Mouse (Mus musculus): ENCODE measurements around the gene Slco1a5. TPM values are rescaled to one million over a fixed set of nuclear protein-coding genes. Genes with fewer than 3 reads are reported as not detected.
"Not testable (repeated sequence)": the region's sequence is repeated elsewhere in the genome, so short reads cannot be mapped to it uniquely, and the experiment has no call there.

Slco1a5 gene
- polyA plus RNA-seq, 1 experiment from 2014 or later = not detected

DNA sequence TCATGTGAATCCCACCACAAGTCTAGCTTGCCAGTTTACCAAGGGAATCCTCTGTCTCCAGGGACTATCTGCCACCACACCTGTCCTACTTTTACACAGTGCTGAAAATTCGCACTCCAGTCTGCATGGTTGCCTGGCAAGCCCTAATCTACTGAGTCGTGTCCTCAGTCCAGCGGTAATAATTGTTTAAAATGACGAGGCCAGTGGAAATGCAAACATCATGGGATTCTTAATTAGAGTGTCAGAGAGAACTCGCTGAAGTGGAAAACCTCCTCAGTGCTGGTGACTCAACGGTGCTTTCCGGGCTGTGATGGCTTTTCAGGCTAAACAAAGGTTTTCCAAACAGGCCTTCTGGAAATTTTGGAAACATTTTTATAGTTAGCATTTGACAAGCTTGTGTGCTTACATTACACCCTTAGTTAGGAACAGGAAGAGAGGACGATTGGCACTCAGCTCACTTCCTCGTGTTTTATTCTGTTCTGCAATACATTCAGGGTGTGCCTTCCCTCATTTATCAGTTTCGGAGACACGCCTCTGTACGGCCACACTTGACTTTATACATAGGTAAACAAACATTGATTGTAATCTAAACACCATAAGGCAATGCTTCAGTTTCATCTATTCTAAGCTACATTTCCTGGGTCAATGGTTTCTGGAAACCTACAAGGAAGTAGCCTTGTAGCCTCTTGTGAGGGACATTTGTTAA, 33.2 kb downstream of the Slco1a5 start:
- no peak overlapping the region for H3K4me3 ChIP-seq
- no peak overlapping the region for H3K9ac ChIP-seq
- 75% methylated on average over 12 of the region's 12 CpGs for WGBS
- no peaks in the 10 kb centered on the region for H3K4me1 ChIP-seq
- no peak overlapping the region for H3K27ac ChIP-seq
- no peak for ATAC-seq (ENCODE audit: insufficient number of reproducible peaks, insufficient read depth, low FRiP score, low TSS enrichment, low read depth)
- H3K27me3 ChIP-seq = no peaks in the 10 kb centered on the region
- no peaks in the 10 kb centered on the region for H3K9me3 ChIP-seq
- H3K36me3 ChIP-seq = no peaks in the 10 kb centered on the region
- H3K4me2 ChIP-seq = no peak overlapping the region

DNA sequence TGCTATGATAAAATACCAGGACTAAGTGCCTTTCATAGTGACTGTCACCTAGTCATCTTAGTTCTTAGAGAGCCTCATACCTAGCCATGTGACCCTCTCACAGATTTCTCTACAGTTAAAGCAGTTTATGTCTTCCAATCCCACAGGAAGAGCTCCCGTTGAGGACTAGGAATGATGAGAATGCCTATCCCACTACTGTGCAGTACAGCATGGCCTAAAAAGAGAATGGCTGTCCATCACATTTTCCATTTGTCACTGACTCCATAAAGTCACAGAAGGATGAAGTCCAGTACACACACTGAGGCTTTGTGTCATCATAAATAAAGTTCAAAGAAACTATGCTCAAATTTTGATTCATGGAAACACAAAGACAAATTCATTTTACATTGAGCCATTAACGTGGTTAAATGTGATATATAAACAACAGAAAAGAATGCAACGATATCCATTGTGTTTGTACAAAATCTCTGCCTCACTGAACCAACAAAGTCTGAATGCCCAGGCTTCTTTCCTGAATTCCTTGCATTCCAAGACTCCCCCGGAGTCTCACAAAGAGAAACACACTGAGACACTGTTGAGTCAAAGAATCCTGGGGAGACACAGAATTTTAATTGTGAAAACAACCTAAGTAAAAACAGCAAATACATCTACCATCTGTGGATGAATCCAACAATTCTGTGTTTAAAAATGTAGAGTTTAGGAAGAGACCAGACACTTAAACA, 46.9 kb downstream of the Slco1a5 start:
- Histone ChIP-seq H3K36me3 (no peaks in the 10 kb centered on the region), H3K4me1 (no peaks in the 10 kb centered on the region), H3K9ac (no peak overlapping the region), H3K9me3 (no peaks in the 10 kb centered on the region), H3K27me3 (no peaks in the 10 kb centered on the region), H3K4me3 (no peak overlapping the region), H3K27ac (no peak overlapping the region), H3K4me2 (no peak overlapping the region)
- ATAC-seq (ENCODE audit: insufficient number of reproducible peaks, insufficient read depth, low FRiP score, low TSS enrichment, low read depth) = no peak
- 7% methylated on average over 4 of the region's 4 CpGs for WGBS

DNA sequence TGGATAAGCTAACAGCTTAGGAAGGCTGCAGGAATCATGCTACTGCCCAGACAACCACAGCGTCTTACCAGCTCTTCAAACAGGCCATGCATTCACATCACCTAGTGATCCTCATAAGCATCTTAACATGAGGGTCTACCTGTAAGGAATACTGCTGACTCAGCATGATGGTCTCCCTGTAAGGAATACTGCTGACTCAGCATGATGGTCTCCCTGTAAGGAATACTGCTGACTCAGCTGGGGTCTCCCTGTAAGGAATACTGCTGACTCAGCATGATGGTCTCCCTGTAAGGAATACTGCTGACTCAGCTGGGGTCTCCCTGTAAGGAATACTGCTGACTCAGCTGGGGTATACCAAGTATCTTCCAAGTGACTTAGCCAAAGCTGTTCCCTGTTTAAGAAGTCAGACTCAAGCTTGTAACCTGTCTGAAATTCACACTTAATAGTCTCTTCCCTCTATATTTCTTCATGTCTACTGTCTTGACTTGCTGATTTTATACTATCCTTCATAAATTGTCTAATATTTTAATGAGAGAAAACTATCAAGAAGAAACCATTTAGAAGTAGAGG, 72.0 kb downstream of the Slco1a5 start:
- H3K9me3 ChIP-seq; ATAC-seq (ENCODE audit: insufficient number of reproducible peaks, insufficient read depth, low FRiP score, low TSS enrichment, low read depth); H3K36me3 ChIP-seq; H3K4me2 ChIP-seq; H3K4me1 ChIP-seq; H3K27me3 ChIP-seq; H3K27ac ChIP-seq; H3K9ac ChIP-seq; H3K4me3 ChIP-seq: not testable (repeated sequence)
- WGBS = 87% methylated on average over 1 of the region's 1 CpGs

GRCm38 (mm10) chr6:142245065-142245464, 77.7 kb downstream of the Slco1a5 start:
- Histone ChIP-seq H3K27ac (no peak overlapping the region), H3K27me3 (no peaks in the 10 kb centered on the region), H3K9me3 (no peaks in the 10 kb centered on the region), H3K36me3 (no peaks in the 10 kb centered on the region), H3K4me1 (no peaks in the 10 kb centered on the region), H3K9ac (no peak overlapping the region), H3K4me3 (no peak overlapping the region), H3K4me2 (no peak overlapping the region)
- no peak for ATAC-seq (ENCODE audit: insufficient number of reproducible peaks, insufficient read depth, low FRiP score, low TSS enrichment, low read depth)
- 83% methylated on average over 5 of the region's 5 CpGs for WGBS

DNA sequence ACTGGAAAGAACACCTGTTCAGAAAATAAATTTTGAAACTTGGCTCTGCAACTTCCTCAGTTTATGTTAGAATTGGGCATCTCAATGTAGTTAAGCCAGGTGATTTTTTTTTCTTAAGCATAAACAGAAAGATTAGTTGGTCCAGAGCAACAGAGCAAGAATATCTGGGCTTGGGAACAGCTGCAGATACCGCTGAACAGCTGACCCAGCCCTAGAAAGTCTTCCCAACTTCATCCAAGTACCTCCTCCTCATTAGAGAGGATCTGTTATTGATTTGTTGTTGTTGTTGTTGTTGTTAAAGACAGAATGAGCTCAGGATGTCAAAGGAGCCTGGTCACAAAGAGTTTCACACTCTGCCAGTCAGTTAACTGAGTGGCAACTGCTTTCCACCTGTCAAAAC, 83.3 kb downstream of the Slco1a5 start:
- no peak for ATAC-seq (ENCODE audit: insufficient number of reproducible peaks, insufficient read depth, low FRiP score, low TSS enrichment, low read depth)

DNA sequence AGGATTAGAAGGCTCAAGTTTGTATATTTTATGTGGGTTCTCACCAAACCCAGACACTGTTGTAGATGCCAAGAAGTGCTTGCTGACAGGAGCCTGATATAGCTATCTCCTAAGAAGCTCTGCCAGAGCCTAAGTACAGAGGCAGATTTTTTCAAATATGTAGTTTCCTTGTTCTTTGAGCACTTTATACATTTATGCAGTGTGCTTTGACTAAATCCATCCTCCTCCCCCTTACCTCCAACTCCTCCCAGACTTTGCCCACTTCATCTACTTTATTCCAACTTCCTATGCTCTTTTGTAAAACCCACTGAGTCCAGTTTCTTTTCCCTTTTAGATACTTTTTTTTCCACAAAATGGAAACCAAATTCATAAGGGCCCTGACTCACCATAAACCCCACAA, 102.6 kb downstream of the Slco1a5 start:
- Histone ChIP-seq H3K36me3 (no peaks in the 10 kb centered on the region), H3K27ac (no peak overlapping the region), H3K4me2 (no peak overlapping the region), H3K9ac (no peak overlapping the region), H3K4me1 (no peaks in the 10 kb centered on the region), H3K27me3 (no peaks in the 10 kb centered on the region), H3K4me3 (no peak overlapping the region), H3K9me3 (no peaks in the 10 kb centered on the region)
- no peak for ATAC-seq (ENCODE audit: insufficient number of reproducible peaks, insufficient read depth, low FRiP score, low TSS enrichment, low read depth)

More for the DNA sequence above, 83.3 kb downstream of the Slco1a5 start:
- Histone ChIP-seq H3K4me1 (no peaks in the 10 kb centered on the region), H3K27me3 (no peaks in the 10 kb centered on the region), H3K9me3 (no peaks in the 10 kb centered on the region), H3K9ac (no peak overlapping the region), H3K36me3 (no peaks in the 10 kb centered on the region), H3K27ac (no peak overlapping the region), H3K4me2 (no peak overlapping the region), H3K4me3 (no peak overlapping the region)
- WGBS = 63% methylated on average over 1 of the region's 1 CpGs

DNA sequence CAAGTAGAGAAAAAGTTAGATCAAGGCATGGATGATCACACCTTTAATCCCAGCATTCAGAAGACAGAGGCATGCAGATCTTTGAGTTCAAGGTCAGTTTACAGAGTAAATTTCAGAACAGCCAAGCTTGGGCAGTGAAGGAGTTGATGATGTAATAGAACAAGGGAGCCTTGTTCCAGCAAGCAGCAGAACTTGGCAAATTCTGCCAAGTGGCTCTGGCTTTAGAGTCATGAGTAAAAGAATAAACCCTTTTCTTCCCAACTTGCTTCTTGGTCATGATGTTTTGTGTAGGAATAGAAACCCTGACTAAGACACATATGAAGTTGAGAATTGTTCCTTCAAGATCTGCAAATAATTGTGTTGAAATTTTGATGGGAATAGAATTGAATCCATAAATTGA, 111.0 kb downstream of the Slco1a5 start:
- Histone ChIP-seq H3K4me2 (no peak overlapping the region), H3K27ac (no peak overlapping the region), H3K9me3 (no peaks in the 10 kb centered on the region), H3K36me3 (no peaks in the 10 kb centered on the region), H3K4me1 (no peaks in the 10 kb centered on the region), H3K4me3 (no peak overlapping the region), H3K9ac (no peak overlapping the region), H3K27me3 (no peaks in the 10 kb centered on the region)
- no peak for ATAC-seq (ENCODE audit: insufficient number of reproducible peaks, insufficient read depth, low FRiP score, low TSS enrichment, low read depth)

DNA sequence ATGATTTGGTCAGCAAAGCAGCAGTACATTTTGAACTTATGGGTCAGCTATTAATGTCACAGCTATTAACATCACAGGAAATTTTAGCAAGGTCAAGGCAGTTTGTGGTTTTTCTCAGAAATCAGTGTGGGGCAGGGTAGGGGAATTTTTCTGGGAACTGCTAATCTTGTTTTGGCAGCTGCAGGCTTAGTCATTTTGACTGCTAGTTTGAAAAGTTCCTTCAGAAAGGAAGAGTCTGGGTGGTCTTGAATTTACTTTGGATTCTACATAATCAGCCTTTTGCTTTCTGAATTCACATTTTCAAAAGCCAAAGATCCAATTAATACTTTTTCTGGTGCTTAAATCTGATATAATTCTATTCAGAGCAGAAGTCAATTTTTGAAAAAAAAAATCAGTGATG, 113.0 kb downstream of the Slco1a5 start:
- Histone ChIP-seq H3K27me3 (no peaks in the 10 kb centered on the region), H3K27ac (no peak overlapping the region), H3K4me1 (no peaks in the 10 kb centered on the region), H3K9ac (no peak overlapping the region), H3K36me3 (no peaks in the 10 kb centered on the region), H3K4me3 (no peak overlapping the region), H3K9me3 (no peaks in the 10 kb centered on the region), H3K4me2 (no peak overlapping the region)
- ATAC-seq (ENCODE audit: insufficient number of reproducible peaks, insufficient read depth, low FRiP score, low TSS enrichment, low read depth) = no peak

GRCm38 (mm10) chr6:142208421-142208820, 114.4 kb downstream of the Slco1a5 start, which contains the start of gene Slco1a6:
Gene Slco1a6, minus strand, starts transcription at chr6:142208521.
- Histone ChIP-seq H3K27ac (no peak within 1 kb of the TSS), H3K9me3 (no peaks in the 10 kb centered on the region), H3K9ac (no peak within 1 kb of the TSS), H3K4me2 (no peak within 1 kb of the TSS), H3K4me3 (no peak within 1 kb of the TSS), H3K36me3 (no peaks in the 10 kb centered on the region), H3K27me3 (no peaks in the 10 kb centered on the region), H3K4me1 (no peaks in the 10 kb centered on the region)
- 90% methylated on average over 4 of the region's 4 CpGs for WGBS
- no peak for ATAC-seq (ENCODE audit: insufficient number of reproducible peaks, insufficient read depth, low FRiP score, low TSS enrichment, low read depth)

GRCm38 (mm10) chr6:142200524-142200923, 122.3 kb downstream of the Slco1a5 start:
- H3K4me2 ChIP-seq = no peak overlapping the region
- H3K27ac ChIP-seq = no peak overlapping the region
- H3K4me3 ChIP-seq = no peak overlapping the region
- no peak overlapping the region for H3K9ac ChIP-seq
- no peak for ATAC-seq (ENCODE audit: insufficient number of reproducible peaks, insufficient read depth, low FRiP score, low TSS enrichment, low read depth)
- H3K27me3 ChIP-seq = no peaks in the 10 kb centered on the region
- H3K36me3 ChIP-seq = no peaks in the 10 kb centered on the region
- H3K9me3 ChIP-seq = no peaks in the 10 kb centered on the region
- H3K4me1 ChIP-seq = no peaks in the 10 kb centered on the region

DNA sequence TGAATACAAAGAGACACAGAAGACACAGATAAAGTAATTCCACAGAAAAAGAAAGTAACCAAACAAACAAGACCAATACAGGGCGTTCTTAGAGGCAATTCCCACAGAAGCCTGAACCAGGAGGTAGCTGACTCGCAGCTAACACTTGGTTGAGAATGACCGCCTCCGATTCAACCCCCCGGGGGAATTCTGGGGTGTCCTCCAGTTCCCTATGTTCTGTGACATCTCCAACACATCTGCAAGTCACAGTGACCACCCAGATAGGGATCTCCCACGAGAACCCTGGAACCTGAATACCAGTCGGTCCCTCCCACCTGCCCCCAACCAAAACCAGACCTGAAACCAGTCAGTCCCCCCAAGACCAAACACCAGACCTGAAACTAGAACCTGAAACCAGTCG, 128.5 kb downstream of the Slco1a5 start:
- Histone ChIP-seq H3K27me3 (no peaks in the 10 kb centered on the region), H3K9ac (no peak overlapping the region), H3K4me2 (no peak overlapping the region), H3K27ac (no peak overlapping the region), H3K36me3 (no peaks in the 10 kb centered on the region), H3K4me3 (no peak overlapping the region), H3K9me3 (no peaks in the 10 kb centered on the region), H3K4me1 (no peaks in the 10 kb centered on the region)
- 0 out of 2 replicates have a peak, but pooled peaks have one; percentile 32 for ATAC-seq (ENCODE audit: insufficient number of reproducible peaks, insufficient read depth, low FRiP score, low TSS enrichment, low read depth)
- whole genome bisulfite sequencing = 85% methylated on average over 8 of the region's 8 CpGs

DNA sequence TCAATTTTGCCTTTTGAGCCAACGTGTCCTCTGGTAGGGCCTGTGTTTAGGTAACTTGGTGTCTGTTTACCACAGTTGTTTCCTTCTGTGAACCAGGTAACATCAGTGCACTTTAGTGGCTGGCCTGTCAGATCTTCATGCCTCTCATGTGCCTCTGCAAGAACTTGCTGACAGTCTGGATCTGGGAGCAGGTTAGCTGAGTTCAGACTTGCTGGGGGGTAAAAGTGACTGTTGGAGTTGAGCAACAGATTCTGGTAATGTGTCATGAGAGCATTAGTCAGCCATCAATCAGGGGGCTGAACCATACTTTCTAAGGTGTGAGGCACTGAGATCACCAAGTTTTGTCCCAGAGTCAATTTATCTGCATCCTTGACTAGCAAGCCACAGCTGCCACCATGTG, 130.8 kb downstream of the Slco1a5 start:
- H3K4me1 ChIP-seq = no peaks in the 10 kb centered on the region
- H3K36me3 ChIP-seq = no peaks in the 10 kb centered on the region
- no peak overlapping the region for H3K4me3 ChIP-seq
- no peak overlapping the region for H3K4me2 ChIP-seq
- no peak overlapping the region for H3K27ac ChIP-seq
- H3K9me3 ChIP-seq = no peaks in the 10 kb centered on the region
- WGBS = 66% methylated on average over 1 of the region's 1 CpGs
- no peaks in the 10 kb centered on the region for H3K27me3 ChIP-seq
- no peak overlapping the region for H3K9ac ChIP-seq
- ATAC-seq (ENCODE audit: insufficient number of reproducible peaks, insufficient read depth, low FRiP score, low TSS enrichment, low read depth) = no peak
